In the genomic region with DNA sequence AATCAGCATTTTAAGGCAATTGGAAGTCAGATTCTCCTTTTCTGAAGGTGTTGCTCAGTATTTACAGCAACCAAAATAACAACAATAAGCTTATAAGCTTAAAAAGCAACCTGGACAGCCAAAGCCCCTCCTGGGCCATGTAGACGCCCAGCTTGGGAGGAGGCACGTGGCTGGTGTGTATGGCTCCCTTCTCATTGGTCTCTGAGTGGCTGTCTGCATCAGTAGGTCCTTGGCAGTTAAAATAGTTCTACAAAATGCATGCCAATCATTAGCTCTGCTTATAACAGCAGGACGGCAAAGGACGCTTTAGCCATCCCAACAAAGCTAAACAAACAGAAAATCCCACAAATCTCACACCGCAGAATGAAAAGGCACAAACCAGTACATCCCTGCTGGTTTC, we compare ENCODE assay signal across 18 mouse cellular contexts. TPM values are rescaled to one million over a fixed set of nuclear protein-coding genes. Genes with fewer than 3 reads are reported as not detected.
DNase-seq lines count a peak whose midpoint lies in the region; ATAC-seq and TF ChIP-seq lines count a peak whose summit lies in the region.
"Had no signal": no experiment of that assay in that cellular context is flagged by ENCODE, and none has a peak within 500 bp of the region (broad histone marks: within the 10 kb centered on the region; RNA-seq: fewer than 3 reads in every experiment).

No protein-coding gene starts in this region.

- peak overlapping the region; percentile 32 for H3K27ac ChIP-seq in hindbrain, embryonic 11.5 days (ENCODE audit: low read depth, low read length)
- peak overlapping the region; percentile 26 for H3K27ac ChIP-seq in midbrain, embryonic 11.5 days (ENCODE audit: low read depth, low read length)
- H3K27ac ChIP-seq: heart, embryonic 13.5 days; limb, embryonic 13.5 days; liver, embryonic 15.5 days had no signal

- H3K9me3 ChIP-seq in hindbrain, embryonic 11.5 days (ENCODE audit: control insufficient read depth, low read length): no peaks in the 10 kb centered on the region
- no peaks in the 10 kb centered on the region for H3K9me3 ChIP-seq in midbrain, embryonic 11.5 days (ENCODE audit: control insufficient read depth, low read length)
- H3K9me3 ChIP-seq: heart, embryonic 13.5 days; limb, embryonic 13.5 days; liver, embryonic 15.5 days had no signal

- H3K4me2 ChIP-seq in hindbrain, embryonic 11.5 days (replicated peaks; ENCODE audit: low read depth, low read length): no peak overlapping the region
- no peak overlapping the region for H3K4me2 ChIP-seq in midbrain, embryonic 11.5 days
- H3K4me2 ChIP-seq: heart, embryonic 13.5 days; limb, embryonic 13.5 days; liver, embryonic 15.5 days had no signal

- peak; percentile 69 for ATAC-seq in hindbrain, embryonic 11.5 days (ENCODE audit: low FRiP score)
- ATAC-seq in midbrain, embryonic 11.5 days (ENCODE audit: low FRiP score): peak; percentile 60; the same call in 1 of the 2 replicates
- ATAC-seq: intestine, postnatal 0 days had no signal

- H3K9ac ChIP-seq in hindbrain, embryonic 11.5 days (ENCODE audit: low read depth, low read length): no peak overlapping the region
- H3K9ac ChIP-seq in midbrain, embryonic 11.5 days (ENCODE audit: low read length): no peak overlapping the region
- H3K9ac ChIP-seq: heart, embryonic 13.5 days; limb, embryonic 13.5 days; liver, embryonic 15.5 days had no signal

- 49% methylated on average over 5 of the region's 5 CpGs for WGBS in hindbrain, embryonic 11.5 days
- 30% methylated on average over 5 of the region's 5 CpGs for WGBS in midbrain, embryonic 11.5 days
- 68% methylated on average over 5 of the region's 5 CpGs for WGBS in lung, adult 2 months

- H3K4me1 ChIP-seq in hindbrain, embryonic 11.5 days (replicated peaks; ENCODE audit: control insufficient read depth, insufficient read depth, low read length): no peaks in the 10 kb centered on the region
- peaks cover 5% of the 10 kb centered on the region; the same call in 1 of the 2 replicates for H3K4me1 ChIP-seq in midbrain, embryonic 11.5 days (ENCODE audit: control insufficient read depth, insufficient read depth, low read length)
- H3K4me1 ChIP-seq in lung, adult 2 months (ENCODE audit: control insufficient read depth, insufficient read depth, low read length): no peaks in the 10 kb centered on the region
- H3K4me1 ChIP-seq: heart, embryonic 13.5 days; limb, embryonic 13.5 days; liver, embryonic 15.5 days had no signal

- H3K36me3 ChIP-seq in hindbrain, embryonic 11.5 days (ENCODE audit: control insufficient read depth, insufficient read depth, low read length): no peaks in the 10 kb centered on the region
- H3K36me3 ChIP-seq in midbrain, embryonic 11.5 days (ENCODE audit: control insufficient read depth, insufficient read depth, low read length): no peaks in the 10 kb centered on the region
- H3K36me3 ChIP-seq: heart, embryonic 13.5 days; limb, embryonic 13.5 days; liver, embryonic 15.5 days had no signal

- no peak overlapping the region for H3K4me3 ChIP-seq in hindbrain, embryonic 11.5 days (ENCODE audit: low read depth, low read length)
- H3K4me3 ChIP-seq in midbrain, embryonic 11.5 days (ENCODE audit: low read depth, low read length): no peak overlapping the region
- no peak overlapping the region for H3K4me3 ChIP-seq in lung, adult 2 months (replicated peaks; ENCODE audit: extremely low read depth, low read depth, low read length)
- H3K4me3 ChIP-seq: erythroblast, embryonic 14.5 days; heart, embryonic 13.5 days; limb, embryonic 13.5 days; liver, embryonic 15.5 days had no signal

- no peak for TF ChIP-seq CTCF in lung, adult 2 months (IDR thresholded peaks at IDR 0.05; ENCODE audit: insufficient read depth, low read length)

- H3K27me3 ChIP-seq in hindbrain, embryonic 11.5 days (ENCODE audit: control insufficient read depth, insufficient read depth, low read length): no peaks in the 10 kb centered on the region
- no peaks in the 10 kb centered on the region for H3K27me3 ChIP-seq in midbrain, embryonic 11.5 days (ENCODE audit: control insufficient read depth, insufficient read depth, low read length)
- H3K27me3 ChIP-seq: heart, embryonic 13.5 days; limb, embryonic 13.5 days; liver, embryonic 15.5 days had no signal

- no peak for TF ChIP-seq POLR2A in lung, adult 2 months (IDR thresholded peaks at IDR 0.05; ENCODE audit: borderline replicate concordance, extremely low read depth, low read depth, low read length)

- DNase-seq in retina, embryonic 14.5 days (ENCODE audit: low spot score): peak; percentile 18
- no peak for DNase-seq in retina, postnatal 1 day
- DNase-seq in hindbrain, embryonic 11.5 days (ENCODE audit: low spot score): peak; percentile 15
- peak; percentile 83 for DNase-seq in midbrain, embryonic 11.5 days (ENCODE audit: low spot score, missing footprints)
- no peak for DNase-seq in lung, adult 2 months
- DNase-seq in adrenal gland, adult (ENCODE audit: inconsistent age in 2 of 2, low spot score in 1 of 2): no peak
- DNase-seq in spleen, postnatal 36 days (ENCODE audit: low spot score in 2 of 2): no peak
- DNase-seq: cerebellum, postnatal 36 days; heart, postnatal 36 days; kidney, postnatal 14 days; layer of hippocampus, adult 9-11 months; lung, postnatal 14 days; right cerebral cortex, postnatal 14 days had no signal

RNA-seq across cellular contexts. Expression of a gene that starts 51.4 kb away (rescaled TPM):
- 10.1 and 12.8 TPM in 2 replicates for polyA plus RNA-seq in hindbrain, embryonic 11.5 days (2014; fragmentation: Nextera tagmentation; extraction: Ambion mirVana)
- polyA plus RNA-seq in midbrain, embryonic 11.5 days (2014; fragmentation: Nextera tagmentation; extraction: Ambion mirVana): 4.8 and 5.2 TPM in 2 replicates
- 0.12 and 0.13 TPM in 2 replicates for polyA plus RNA-seq in lung, adult 2 months (2012; rRNA removed)
- polyA plus RNA-seq: erythroblast, embryonic 14.5 days had no signal

Comparison
In these comparisons a context has a peak if more than half of its experiments do, and no peak if none do; other contexts are left out.
1. DNase-seq: peak in retina, embryonic 14.5 days (single experiment), hindbrain, embryonic 11.5 days (single experiment) and midbrain, embryonic 11.5 days (single experiment); none in retina, postnatal 1 day (single experiment), lung, adult 2 months (single experiment), adrenal gland, adult (0 of 2) and spleen, postnatal 36 days (0 of 2).